Mouse (Mus musculus): ENCODE data around the gene Rpa1. TPM values are rescaled to one million over a fixed set of nuclear protein-coding genes. Genes with fewer than 3 reads are reported as not detected.
A peak's percentile ranks its signal among the peaks of the same experiment; 100 is the strongest.

The Rpa1 gene
- total and polyA plus RNA-seq, 3 experiments = 230 to 357 (median 287) TPM

GRCm38 (mm10) chr11:75251557-75252070, 96.5 kb downstream of the Rpa1 start:
- H3K36me3 ChIP-seq (replicated peaks in 1 of 2; ENCODE audit: control insufficient read depth in 1 of 2, insufficient read depth in 1 of 2, low read length in 1 of 2) = no peaks in the 10 kb centered on the region
- TF ChIP-seq SMC3 (IDR thresholded peaks at IDR 0.05; ENCODE audit: low read depth, low read length) = no peak
- TF ChIP-seq MAZ (IDR thresholded peaks at IDR 0.05; ENCODE audit: low read depth, low read length) = no peak
- TF ChIP-seq JUND (conservative IDR thresholded peaks at IDR 0.05; ENCODE audit: low read depth, low read length) = no peak
- no peak for TF ChIP-seq TBP (conservative IDR thresholded peaks at IDR 0.05; ENCODE audit: low read depth, low read length)
- no peak for TF ChIP-seq ELF1 (IDR thresholded peaks at IDR 0.05; ENCODE audit: low read depth, low read length)
- no peak for TF ChIP-seq MYC (IDR thresholded peaks at IDR 0.05; ENCODE audit: low read depth, low read length)
- no peak for TF ChIP-seq MXI1 (IDR thresholded peaks at IDR 0.05; ENCODE audit: low read depth, low read length)
- TF ChIP-seq CTCF (conservative IDR thresholded peaks at IDR 0.05 in 1 of 2, IDR thresholded peaks at IDR 0.05 in 1 of 2; ENCODE audit: low read depth in 2 of 2, low read length in 2 of 2) = no peak
- no peak; the same call in 1 of the 2 replicates for TF ChIP-seq IRF4 (IDR thresholded peaks at IDR 0.05; ENCODE audit: low read depth, low read length)
- no peak for TF ChIP-seq PAX5 (IDR thresholded peaks at IDR 0.05; ENCODE audit: low read length)
- peak; percentile 28; the same call in 1 of the 2 replicates for TF ChIP-seq TCF12 (IDR thresholded peaks at IDR 0.05; ENCODE audit: low read depth, low read length)
- TF ChIP-seq MAX (IDR thresholded peaks at IDR 0.05; ENCODE audit: low read length) = no peak
- TF ChIP-seq NRF1 (IDR thresholded peaks at IDR 0.05; ENCODE audit: low read depth, low read length) = no peak
- no peak for TF ChIP-seq KAT2A (IDR thresholded peaks at IDR 0.05; ENCODE audit: insufficient replicate concordance, low read length)
- TF ChIP-seq ETS1 (conservative IDR thresholded peaks at IDR 0.05; ENCODE audit: low read depth, low read length) = peak; percentile 47; the same call in 1 of the 2 replicates
- TF ChIP-seq ZNF384 (IDR thresholded peaks at IDR 0.05; ENCODE audit: low read depth, low read length) = no peak
- no peak for TF ChIP-seq RCOR1 (conservative IDR thresholded peaks at IDR 0.05; ENCODE audit: low read depth, low read length)
- TF ChIP-seq USF2 (conservative IDR thresholded peaks at IDR 0.05; ENCODE audit: low read depth, low read length) = no peak
- TF ChIP-seq HCFC1 (IDR thresholded peaks at IDR 0.05; ENCODE audit: low read depth, low read length) = no peak
- TF ChIP-seq MEF2A (IDR thresholded peaks at IDR 0.05; ENCODE audit: borderline replicate concordance, low read depth, low read length) = peak; percentile 82
- TF ChIP-seq GABPA (IDR thresholded peaks at IDR 0.05; ENCODE audit: insufficient replicate concordance, low read depth, low read length) = no peak
- H3K9me3 ChIP-seq (replicated peaks; ENCODE audit: low read length) = no peaks in the 10 kb centered on the region
- DNase-seq (ENCODE audit: extremely low read depth) = no peak
- peaks cover 19 to 28% of the 10 kb centered on the region in 2 experiments for H3K4me1 ChIP-seq (ENCODE audit: control insufficient read depth in 1 of 2, insufficient read depth in 2 of 2)
- no peaks in the 10 kb centered on the region for H3K27me3 ChIP-seq (replicated peaks)
- in situ Hi-C loops (cut with MboI; ENCODE audit: low pct_ligation_motif_present, low pct_unique_long_range_greater_than_20kb, low sequenced_read_pairs) (no loop called here), dilution Hi-C loops (cut with MboI; ENCODE audit: extremely low pct_ligation_motif_present, extremely low pct_unique_long_range_greater_than_20kb, low sequenced_read_pairs) (no loop called here)
- H3K4me3 ChIP-seq (replicated peaks in 1 of 3; ENCODE audit: low read depth in 2 of 3, low read length in 2 of 3, poor library complexity in 1 of 3) = peak overlapping the region in 1 of 3 experiments; percentile 7
- H3K4me2 ChIP-seq (ENCODE audit: insufficient read depth, low read depth, poor library complexity, severe bottlenecking) = no peak overlapping the region
- no peak overlapping the region for H3K27ac ChIP-seq (ENCODE audit: insufficient read depth, low read depth)
- H3K9ac ChIP-seq (ENCODE audit: insufficient read depth, low read depth) = no peak overlapping the region
- H3K79me2 ChIP-seq (replicated peaks; ENCODE audit: control insufficient read depth, extremely low read depth, insufficient read depth, poor library complexity, severe bottlenecking) = no peaks in the 10 kb centered on the region
